Mouse (Mus musculus) midbrain, embryonic 15.5 days (tissue): ENCODE results near the gene Evl. TPM values are rescaled to one million over a fixed set of nuclear protein-coding genes. Genes with fewer than 3 reads are reported as not detected.

Experiments used
- microRNA counts: library from miRNA; unstranded; fragments of <30 nt; microRNA quantifications from one replicate; lab custom pipeline; 2016
- microRNA-seq: library from miRNA; unstranded; fragments of <30 nt; microRNA quantifications from one replicate; pipeline ENCODE4, GENCODE M21; 2016
- polyA plus RNA-seq: library from polyadenylated mRNA; unstranded; fragments of >200 nt; fragmentation: Nextera tagmentation; extraction: Ambion mirVana; gene quantifications from 2 replicates; pipeline ENCODE4 v1.2.1, GENCODE M21; 2015

Evl gene
- polyA plus RNA-seq, 1 experiment from 2014 or later: 291 TPM

MicroRNAs within 50 kb of the gene (microRNA counts, 519-probe panel; counts per million panel counts)
- microRNA mmu-miR-342-3p (lab: Ali Mortazavi, UCI): 4,225 counts per million, percentile 93 among the panel's probes with 10 or more counts
- 1,638 counts per million, percentile 8 among the panel's probes with 10 or more counts for microRNA mmu-miR-342-5p (lab: Ali Mortazavi, UCI)

Small RNA genes within 50 kb of the gene (microRNA-seq; reads per million reads assigned to microRNA genes)
- gene Gm23872 (not detected), gene Mir342 (10,768 reads per million, percentile 96 among the genes with 10 or more reads in this experiment)

Other genes with a start within 250 kb of the Evl start
- gene Hhipl1, start 248.4 kb upstream of the Evl start, polyA plus RNA-seq: 2.7 and 2.8 TPM in 2 replicates
- gene Cyp46a1, start 220.3 kb upstream of the Evl start, polyA plus RNA-seq: 23.6 and 24.9 TPM in 2 replicates
- gene Eml1, start 183.8 kb upstream of the Evl start, polyA plus RNA-seq: 52.9 and 61.3 TPM in 2 replicates
- gene Degs2, start 147.6 kb downstream of the Evl start, polyA plus RNA-seq: 3.2 and 3.4 TPM in 2 replicates
- 12.9 TPM in 2 replicates for gene Yy1, start 238.3 kb downstream of the Evl start, polyA plus RNA-seq